Mouse (Mus musculus) hindbrain, embryonic 14.5 days (tissue): Measurements from ENCODE around the gene Klre1. TPM values are rescaled to one million over a fixed set of nuclear protein-coding genes. Genes with fewer than 3 reads are reported as not detected.
A peak's percentile ranks its signal among the peaks of the same experiment; 100 is the strongest.

ENCODE experiments used
- ATAC-seq: fragments of 200-750 bp; cut with Nextera tagmentation; 2 replicates; pipeline ENCODE4 v1.8.0; 2017; ENCODE audit warnings: moderate number of reproducible peaks, mild to moderate bottlenecking, moderate TSS enrichment, moderate library complexity; ENCODE audit not compliant: low FRiP score
- DNase-seq: peaks from one replicate; pipeline ENCODE4 v3.0.0-alpha.2; 2015; ENCODE audit warnings: low spot score
- H3K27ac ChIP-seq: fragments of 300-500 bp; sonication (generic); 2 replicates; pipeline ENCODE4 v1.5.1; 2014; ENCODE audit warnings: mild to moderate bottlenecking, moderate library complexity
- H3K27me3 ChIP-seq: fragments of 300-500 bp; sonication (generic); 2 replicates; pipeline ENCODE4 v1.6.1; 2014; ENCODE audit warnings: mild to moderate bottlenecking, low read length, mixed read lengths; ENCODE audit not compliant: control insufficient read depth, insufficient read depth
- H3K36me3 ChIP-seq: fragments of 300-500 bp; sonication (generic); replicated peaks from 2 replicates; pipeline ENCODE4 v1.6.1; 2014; ENCODE audit not compliant: control insufficient read depth, insufficient read depth
- H3K4me1 ChIP-seq: fragments of 300-500 bp; sonication (generic); replicated peaks from 2 replicates; pipeline ENCODE4 v1.6.1; 2014; ENCODE audit warnings: antibody characterized with exemption, low read length, mixed read lengths; ENCODE audit not compliant: control insufficient read depth, insufficient read depth
- H3K4me2 ChIP-seq: fragments of 300-500 bp; sonication (generic); replicated peaks from 2 replicates; pipeline ENCODE4 v1.6.1; 2014; ENCODE audit warnings: mild to moderate bottlenecking, moderate library complexity
- H3K4me3 ChIP-seq: fragments of 300-500 bp; sonication (generic); replicated peaks from 2 replicates; pipeline ENCODE4 v1.5.1; 2014; ENCODE audit warnings: mild to moderate bottlenecking, low read length
- H3K9ac ChIP-seq: fragments of 300-500 bp; sonication (generic); 2 replicates; pipeline ENCODE4 v1.6.1; 2014
- H3K9me3 ChIP-seq: fragments of 300-500 bp; sonication (generic); 2 replicates; pipeline ENCODE4 v1.6.1; 2016; ENCODE audit warnings: low read length; ENCODE audit not compliant: control insufficient read depth
- WGBS: fragments of 180-500 bp; shearing (Covaris S2); extraction: QIAGEN DNeasy Blood & Tissue Kit; methylation state at CpG from one replicate; pipeline ENCODE4 v1.1.7; 2014; 5-methylcytosine and 5-hydroxymethylcytosine counted together
- polyA plus RNA-seq: library from polyadenylated mRNA; unstranded; fragments of >200 nt; fragmentation: Nextera tagmentation; extraction: Ambion mirVana; gene quantifications from 2 replicates; pipeline ENCODE4 v1.2.1, GENCODE M21; 2014

The Klre1 gene
- polyA plus RNA-seq, 1 experiment from 2014 or later = not detected

DNA sequence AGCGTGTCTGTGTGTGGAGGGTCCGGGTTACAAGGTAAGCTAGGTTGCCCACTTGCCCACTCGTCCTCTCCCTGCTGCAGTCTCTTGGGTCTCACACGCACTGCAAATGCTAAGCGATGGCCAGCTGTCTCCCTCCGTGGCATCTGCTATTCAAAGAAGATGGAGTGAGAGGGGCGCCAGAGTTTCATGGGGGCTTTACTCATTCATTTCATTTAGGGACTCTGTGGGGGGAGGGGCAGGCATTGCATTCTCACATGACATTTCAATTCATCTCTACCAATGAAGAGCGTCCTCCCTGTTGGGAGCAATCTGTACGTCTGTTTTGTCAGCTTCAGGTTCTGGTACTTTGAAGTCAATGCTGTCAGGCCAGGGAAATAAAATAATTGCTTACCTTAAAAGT is 35.8 kb upstream of the Klre1 start:
- DNase-seq (no peak), ATAC-seq (no peak)
- Histone ChIP-seq H3K4me1 (0 out of 2 replicates have a peak, but pooled peaks cover under 1% of the 10 kb centered on the region), H3K27me3 (no peaks in the 10 kb centered on the region), H3K9me3 (no peaks in the 10 kb centered on the region), H3K4me3 (no peak overlapping the region), H3K36me3 (peaks cover 60% of the 10 kb centered on the region), H3K9ac (no peak overlapping the region), H3K27ac (no peak overlapping the region), H3K4me2 (no peak overlapping the region)
- 36% methylated on average over 9 of the region's 9 CpGs for WGBS

DNA sequence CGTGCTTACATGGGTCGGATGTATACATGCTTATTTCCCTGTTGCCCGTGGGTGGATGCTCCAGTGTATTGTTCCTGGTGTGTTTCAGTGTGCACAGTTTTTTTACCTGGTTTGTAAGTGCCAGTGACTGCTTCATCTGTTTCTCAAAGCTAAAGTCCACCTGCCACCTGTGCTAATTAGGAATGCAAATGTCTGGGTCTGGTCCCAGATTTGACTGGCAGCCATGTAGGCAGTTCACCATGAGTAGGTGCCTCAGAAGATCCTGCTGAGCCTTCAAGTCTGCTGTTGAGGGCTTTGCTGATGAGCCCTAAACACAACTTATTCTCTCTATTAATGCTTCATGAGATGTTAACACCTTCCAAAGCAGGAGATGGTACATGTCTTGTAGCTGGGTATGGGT is 35.2 kb upstream of the Klre1 start:
- H3K36me3 ChIP-seq = peaks cover 57% of the 10 kb centered on the region
- WGBS = 93% methylated on average over 3 of the region's 3 CpGs
- H3K4me3 ChIP-seq = no peak overlapping the region
- H3K4me2 ChIP-seq = no peak overlapping the region
- no peak overlapping the region for H3K9ac ChIP-seq
- H3K27me3 ChIP-seq = no peaks in the 10 kb centered on the region
- H3K27ac ChIP-seq = no peak overlapping the region
- ATAC-seq (no peak), DNase-seq (no peak)
- no peaks in the 10 kb centered on the region for H3K9me3 ChIP-seq
- no peaks in the 10 kb centered on the region for H3K4me1 ChIP-seq

DNA sequence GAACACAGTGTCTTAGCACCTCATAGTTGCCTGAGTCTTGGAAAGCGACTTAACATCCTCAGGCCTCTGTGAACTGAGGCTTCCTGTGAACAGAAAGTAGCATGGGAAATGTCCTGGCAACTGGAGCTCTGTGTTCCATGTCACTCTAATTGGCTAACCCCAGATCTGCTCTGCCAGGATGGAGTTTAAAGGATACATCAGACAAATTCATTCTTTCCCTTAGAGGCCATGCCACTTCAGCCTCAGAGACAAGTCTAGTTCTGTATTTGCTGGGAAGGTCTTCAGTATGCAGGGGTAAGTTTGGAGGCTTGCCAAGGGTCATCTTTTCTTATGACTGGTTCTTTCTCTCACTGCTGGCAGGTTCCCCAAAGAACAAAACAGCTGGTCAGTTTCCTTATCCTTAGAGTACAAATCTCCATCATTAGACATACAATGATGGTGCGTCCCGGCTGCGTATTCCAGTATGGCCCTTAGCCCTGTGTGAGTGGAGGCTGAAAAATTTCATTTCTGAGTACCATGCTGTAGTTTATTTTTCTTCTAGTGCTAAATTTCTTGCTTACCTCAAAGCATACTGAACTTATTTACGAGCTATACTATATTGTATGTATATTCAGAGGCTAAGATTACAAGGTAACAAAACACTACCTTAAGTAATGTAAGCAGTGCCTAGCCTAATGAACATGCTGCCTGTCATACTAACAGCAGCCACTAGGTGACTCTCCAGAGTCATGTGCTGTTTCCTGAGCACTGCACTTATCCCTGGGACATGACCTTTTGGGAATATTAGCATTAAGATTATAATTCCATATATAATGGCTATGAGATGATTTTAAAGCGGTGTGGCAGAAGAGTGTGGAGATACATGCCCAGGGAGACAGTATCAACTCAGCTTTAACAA is 33.7 kb upstream of the Klre1 start:
- Histone ChIP-seq H3K4me3 (no peak overlapping the region), H3K27ac (no peak overlapping the region), H3K4me2 (no peak overlapping the region), H3K4me1 (no peaks in the 10 kb centered on the region), H3K9me3 (no peaks in the 10 kb centered on the region), H3K9ac (no peak overlapping the region), H3K27me3 (no peaks in the 10 kb centered on the region), H3K36me3 (peaks cover 42% of the 10 kb centered on the region)
- ATAC-seq (peak; percentile 85), DNase-seq (peak; percentile 80)
- 54% methylated on average over 6 of the region's 6 CpGs for WGBS

DNA sequence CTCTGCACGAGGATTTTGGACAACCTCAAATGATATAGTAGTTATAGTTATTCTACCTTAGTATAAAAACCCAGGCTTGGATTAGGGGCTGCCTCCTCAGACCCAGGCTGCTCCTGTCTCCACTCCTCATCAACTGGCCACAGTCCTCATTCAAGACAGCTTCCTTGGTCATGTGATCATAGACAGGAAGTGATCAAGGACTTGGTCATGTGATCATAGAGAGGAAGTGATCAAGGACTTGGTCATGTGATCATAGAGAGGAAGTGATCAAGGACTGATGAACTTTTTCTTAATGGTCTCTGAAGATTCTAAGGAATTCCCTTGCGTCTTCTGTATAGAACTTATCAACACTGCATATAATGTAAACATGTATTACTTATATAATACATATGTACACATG is 30.4 kb upstream of the Klre1 start:
- ATAC-seq (no peak), DNase-seq (no peak)
- Histone ChIP-seq H3K27me3 (no peaks in the 10 kb centered on the region), H3K4me3 (no peak overlapping the region), H3K27ac (no peak overlapping the region), H3K4me2 (no peak overlapping the region), H3K9me3 (no peaks in the 10 kb centered on the region), H3K9ac (no peak overlapping the region), H3K36me3 (peaks cover 10% of the 10 kb centered on the region; the same call in 1 of the 2 replicates), H3K4me1 (no peaks in the 10 kb centered on the region)
- 90% methylated on average over 2 of the region's 2 CpGs for WGBS

DNA sequence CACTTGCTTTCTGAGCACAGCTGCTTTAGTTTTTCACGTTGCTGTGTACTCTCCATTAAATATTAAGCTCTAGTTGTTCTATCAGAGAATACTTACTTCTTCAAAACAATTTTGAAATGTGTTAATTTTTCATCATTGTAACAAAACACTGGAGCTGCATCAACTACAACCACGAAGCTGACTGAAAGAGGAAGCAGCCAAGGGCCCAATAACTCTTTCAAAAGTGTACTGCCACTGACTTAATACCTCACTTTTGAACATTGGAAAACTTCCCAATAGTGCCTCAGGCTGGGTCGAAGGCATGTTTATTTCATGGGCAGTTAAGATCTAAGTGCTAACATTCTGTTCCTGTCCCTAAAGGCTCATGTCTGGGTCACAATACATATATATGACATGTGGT is 29.7 kb upstream of the Klre1 start:
- Histone ChIP-seq H3K4me3 (no peak overlapping the region), H3K9me3 (no peaks in the 10 kb centered on the region), H3K36me3 (0 out of 2 replicates have a peak, but pooled peaks cover 3% of the 10 kb centered on the region), H3K4me2 (no peak overlapping the region), H3K4me1 (no peaks in the 10 kb centered on the region), H3K27me3 (no peaks in the 10 kb centered on the region), H3K9ac (no peak overlapping the region), H3K27ac (no peak overlapping the region)
- no peak for ATAC-seq
- WGBS = 83% methylated on average over 3 of the region's 3 CpGs
- no peak for DNase-seq

DNA sequence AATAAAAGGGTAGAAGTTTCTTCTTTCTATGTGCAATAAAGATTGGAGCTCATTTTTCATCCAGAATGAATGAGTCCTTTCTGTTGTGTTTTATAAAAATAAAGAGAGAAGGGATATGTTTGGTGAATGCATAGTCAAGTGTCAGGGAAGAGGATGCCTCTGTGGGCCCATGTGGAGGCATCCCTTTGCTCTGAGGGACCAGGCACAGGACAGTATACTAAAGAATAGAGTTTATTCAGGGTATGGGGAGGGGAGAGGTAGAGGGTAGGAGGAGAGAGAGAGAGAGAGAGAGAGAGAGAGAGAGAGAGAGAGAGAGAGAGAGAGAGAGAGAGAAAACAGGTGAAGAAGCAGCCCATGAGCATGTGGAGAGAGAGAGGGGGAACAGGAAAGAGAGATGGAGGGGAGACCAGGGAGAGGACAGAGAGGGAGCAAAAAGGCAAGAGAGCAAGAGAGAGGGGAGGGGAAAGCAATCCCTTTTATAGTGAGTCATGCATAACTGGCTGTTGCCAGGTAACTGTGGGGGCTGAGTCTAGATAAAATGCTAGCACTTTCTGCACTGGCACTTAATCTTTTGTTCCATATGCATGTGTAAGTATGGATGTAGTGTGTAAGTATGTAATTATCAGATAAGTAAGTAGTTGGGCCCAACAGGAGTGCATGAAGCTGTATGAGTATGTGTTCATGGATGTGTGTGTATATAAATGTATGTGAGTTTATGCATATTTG is 20.2 kb upstream of the Klre1 start:
- Histone ChIP-seq H3K9ac (no peak overlapping the region), H3K36me3 (no peaks in the 10 kb centered on the region), H3K4me2 (no peak overlapping the region), H3K27me3 (no peaks in the 10 kb centered on the region), H3K27ac (no peak overlapping the region), H3K4me3 (no peak overlapping the region), H3K4me1 (peaks cover 3% of the 10 kb centered on the region; the same call in 1 of the 2 replicates), H3K9me3 (no peaks in the 10 kb centered on the region)
- DNase-seq (no peak), ATAC-seq (no peak)

DNA sequence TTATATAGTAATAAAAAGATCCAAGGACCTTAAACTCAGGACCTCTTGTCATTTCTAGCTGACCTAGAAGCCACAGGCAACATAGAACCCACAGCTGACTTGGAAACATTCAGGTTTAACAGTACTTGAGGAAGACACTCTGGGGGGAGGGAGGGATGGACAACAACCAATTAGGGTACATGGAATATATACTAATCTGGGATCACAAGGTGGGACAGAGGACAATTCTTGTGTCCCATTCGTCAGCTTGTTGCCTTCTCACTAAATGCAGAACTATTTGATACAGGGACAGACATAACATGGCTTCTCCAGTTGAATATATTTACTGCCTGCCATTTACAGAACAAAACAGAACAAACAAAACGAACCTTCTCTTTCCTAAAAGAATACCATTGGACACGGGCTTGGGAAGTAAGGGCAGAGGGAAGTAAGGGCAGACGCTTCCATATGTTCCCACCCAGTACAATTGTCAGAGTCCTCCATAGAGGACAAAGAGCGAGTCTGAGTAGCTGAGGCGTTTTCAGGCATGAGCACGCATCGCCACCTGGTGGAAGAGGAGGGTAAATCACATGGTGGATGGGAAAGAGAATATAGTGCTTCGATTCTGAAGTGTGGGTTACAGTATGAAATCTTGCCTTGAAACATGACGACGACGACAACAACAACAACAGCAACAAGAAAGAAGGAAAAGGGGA is 18.6 kb upstream of the Klre1 start:
- Histone ChIP-seq H3K4me3 (no peak overlapping the region), H3K36me3 (no peaks in the 10 kb centered on the region), H3K4me2 (0 out of 2 replicates have a peak overlapping the region, but pooled peaks have one; percentile 18), H3K27ac (no peak overlapping the region), H3K27me3 (no peaks in the 10 kb centered on the region), H3K9me3 (no peaks in the 10 kb centered on the region), H3K9ac (no peak overlapping the region), H3K4me1 (peaks cover 3% of the 10 kb centered on the region; the same call in 1 of the 2 replicates)
- WGBS = 16% methylated on average over 12 of the region's 12 CpGs
- peak; percentile 88 for DNase-seq
- peak; percentile 90 for ATAC-seq

DNA sequence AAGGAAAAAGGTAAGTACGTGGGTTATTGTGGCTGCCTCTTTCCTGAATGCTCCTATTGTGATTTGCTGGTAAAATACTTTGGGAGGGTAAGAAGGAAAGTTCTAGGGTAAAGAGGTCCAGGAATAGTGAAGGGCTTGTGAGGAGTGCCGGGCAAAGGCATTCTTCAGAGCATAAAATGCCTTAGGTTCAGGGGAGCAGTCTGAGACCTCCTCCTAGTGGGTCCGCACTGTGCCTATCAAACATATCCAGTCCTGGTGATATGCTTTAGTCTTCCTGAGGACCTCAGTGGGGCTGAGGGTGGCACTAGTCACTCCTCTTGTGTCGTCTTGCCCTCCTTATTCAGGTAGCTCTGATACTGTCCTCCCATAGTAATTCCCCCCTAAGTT is 18.1 kb upstream of the Klre1 start:
- Histone ChIP-seq H3K9me3 (no peaks in the 10 kb centered on the region), H3K27me3 (no peaks in the 10 kb centered on the region), H3K4me2 (no peak overlapping the region), H3K27ac (no peak overlapping the region), H3K9ac (no peak overlapping the region), H3K4me1 (peaks cover 3% of the 10 kb centered on the region; the same call in 1 of the 2 replicates), H3K36me3 (no peaks in the 10 kb centered on the region), H3K4me3 (no peak overlapping the region)
- 0 out of 2 replicates have a peak, but pooled peaks have one; percentile 5 for ATAC-seq
- WGBS = 61% methylated on average over 4 of the region's 4 CpGs
- DNase-seq = no peak

DNA sequence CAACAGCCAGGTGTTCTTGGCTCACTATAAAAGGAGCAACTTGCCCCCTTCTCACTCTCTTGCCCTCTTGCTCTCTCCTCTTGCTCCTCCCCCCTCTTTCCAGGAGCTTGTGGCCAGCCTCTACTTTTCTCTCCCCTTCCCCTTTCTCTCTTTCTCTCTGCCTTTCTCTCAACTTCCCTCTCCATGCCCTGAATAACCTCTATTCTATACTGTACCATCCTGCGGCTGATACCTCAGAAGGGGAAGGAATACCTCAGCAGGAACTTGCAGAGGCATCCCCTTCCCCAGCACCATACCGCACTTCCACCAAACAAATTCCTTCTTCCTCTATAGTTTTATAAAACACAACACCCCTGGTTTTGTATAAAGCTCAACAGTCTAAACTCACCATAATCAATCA is 12.4 kb upstream of the Klre1 start:
- WGBS = 83% methylated on average over 2 of the region's 2 CpGs
- ATAC-seq = no peak
- no peaks in the 10 kb centered on the region for H3K27me3 ChIP-seq
- no peak overlapping the region for H3K9ac ChIP-seq
- H3K27ac ChIP-seq = no peak overlapping the region
- DNase-seq = no peak
- H3K4me1 ChIP-seq = no peaks in the 10 kb centered on the region
- no peaks in the 10 kb centered on the region for H3K9me3 ChIP-seq
- H3K4me2 ChIP-seq = no peak overlapping the region
- no peaks in the 10 kb centered on the region for H3K36me3 ChIP-seq
- H3K4me3 ChIP-seq = no peak overlapping the region
